Mouse (Mus musculus) kidney, adult 2 months (tissue): ENCODE measurements around the gene Nudt11. TPM values are rescaled to one million over a fixed set of nuclear protein-coding genes. Genes with fewer than 3 reads are reported as not detected.
"Not testable (repeated sequence)": the region's sequence is repeated elsewhere in the genome, so short reads cannot be mapped to it uniquely, and the experiment has no call there.

Experiments used
- DNase-seq: peaks from one replicate; pipeline ENCODE4 v3.0.0; 2021
- H3K27ac ChIP-seq: fragments of 200-500 bp; 2 replicates; pipeline ENCODE4 v1.5.1; 2012; ENCODE audit warnings: low read depth, low read length, control low read depth, inconsistent platforms; ENCODE audit not compliant: insufficient read depth
- H3K27me3 ChIP-seq: fragments of 200-500 bp; replicated peaks from 2 replicates; pipeline ENCODE4 v1.6.1; 2012; ENCODE audit warnings: mild to moderate bottlenecking, moderate library complexity, low read length, inconsistent platforms; ENCODE audit not compliant: control insufficient read depth, insufficient read depth
- H3K36me3 ChIP-seq: fragments of 200-500 bp; 2 replicates; pipeline ENCODE4 v1.6.1; 2012; ENCODE audit warnings: mild to moderate bottlenecking, moderate library complexity, low read length, inconsistent platforms; ENCODE audit not compliant: control insufficient read depth, insufficient read depth
- H3K4me1 ChIP-seq: fragments of 200-500 bp; 2 replicates; pipeline ENCODE4 v1.6.1; 2011; ENCODE audit warnings: low read length; ENCODE audit not compliant: control insufficient read depth, insufficient read depth
- H3K4me3 ChIP-seq: fragments of 200-500 bp; 2 replicates; pipeline ENCODE4 v1.5.1; 2011; ENCODE audit warnings: mild to moderate bottlenecking, low read depth, low read length, control low read depth; ENCODE audit not compliant: insufficient read depth
- CTCF ChIP-seq: fragments of 200-500 bp; conservative IDR thresholded peaks from 2 replicates; pipeline ENCODE4 v1.5.1; 2011; ENCODE audit warnings: low read depth, mild to moderate bottlenecking, control low read depth, low read length, moderate library complexity, mixed read lengths; ENCODE audit not compliant: insufficient read depth, insufficient read length
- POLR2A ChIP-seq: fragments of 200-500 bp; IDR thresholded peaks from one replicate; pipeline ENCODE4 v1.6.1; 2011; ENCODE audit warnings: low read depth, low read length, control low read depth
- WGBS: fragments of 180-500 bp; shearing (Covaris S2); methylation state at CpG from one replicate; pipeline ENCODE4 v1.1.7; 2018; 5-methylcytosine and 5-hydroxymethylcytosine counted together
- polyA plus RNA-seq: library from polyadenylated mRNA; depleted of rRNA; stranded (reverse); fragments of >200 nt; gene quantifications from 2 replicates; pipeline ENCODE4 v1.2.3, GENCODE M21; 2012; rRNA removed

The Nudt11 gene
- 0.84 TPM in 2 replicates for polyA plus RNA-seq

DNA sequence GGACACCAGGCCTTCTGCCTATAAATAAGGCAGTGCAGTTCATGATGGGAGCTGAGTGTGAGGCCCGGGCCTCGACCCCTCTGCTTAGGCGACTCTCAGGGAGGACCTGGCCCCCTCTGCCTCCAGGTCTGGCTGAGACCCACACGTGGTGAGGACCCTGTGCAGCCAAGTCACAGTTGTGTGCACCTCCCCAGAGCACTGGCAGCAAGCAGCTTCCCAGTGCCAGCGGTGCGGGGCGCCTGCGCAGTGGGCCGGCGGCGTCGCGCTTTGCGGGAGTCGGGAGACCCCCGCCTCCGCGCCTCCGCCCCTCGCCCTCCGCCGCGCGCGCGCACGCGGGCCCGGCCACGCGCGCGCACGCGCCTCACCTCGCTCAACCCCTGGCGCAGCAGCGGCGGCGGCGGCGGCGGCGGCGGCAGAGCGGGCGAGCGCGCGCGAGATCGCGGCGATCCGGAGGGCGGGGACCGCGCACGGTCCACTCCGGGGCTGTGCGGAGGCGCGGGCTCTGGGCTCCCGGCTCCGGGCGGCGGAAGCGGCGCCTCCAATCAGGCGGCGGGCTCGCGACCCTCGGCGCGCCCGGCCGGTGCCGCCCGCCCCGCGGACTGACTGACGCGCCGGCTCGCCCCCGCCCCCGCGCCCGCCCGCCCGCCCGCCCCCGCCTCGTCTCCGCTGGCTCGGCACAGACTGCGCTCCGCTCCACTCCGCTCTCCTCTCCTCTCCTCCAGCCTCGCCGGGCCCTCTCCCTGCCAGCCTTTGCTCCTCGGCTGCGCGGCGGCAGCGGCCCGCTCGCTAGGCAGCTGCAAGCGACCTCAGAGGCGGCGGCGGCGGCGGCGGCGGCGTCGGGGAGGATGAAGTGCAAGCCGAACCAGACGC lies at the start of gene Nudt11:
TSS of gene Nudt11 (plus strand) at position 388 of the 870 bp plus-strand sequence.
- DNase-seq = peak; percentile 2
- no CpG with 5 or more reads among the region's 121 CpGs for WGBS
- H3K27me3 ChIP-seq, H3K36me3 ChIP-seq, H3K4me1 ChIP-seq, H3K27ac ChIP-seq: not testable (repeated sequence)
- H3K4me3 ChIP-seq = peak within 1 kb of the TSS; percentile 31; the same call in 1 of the 2 replicates

DNA sequence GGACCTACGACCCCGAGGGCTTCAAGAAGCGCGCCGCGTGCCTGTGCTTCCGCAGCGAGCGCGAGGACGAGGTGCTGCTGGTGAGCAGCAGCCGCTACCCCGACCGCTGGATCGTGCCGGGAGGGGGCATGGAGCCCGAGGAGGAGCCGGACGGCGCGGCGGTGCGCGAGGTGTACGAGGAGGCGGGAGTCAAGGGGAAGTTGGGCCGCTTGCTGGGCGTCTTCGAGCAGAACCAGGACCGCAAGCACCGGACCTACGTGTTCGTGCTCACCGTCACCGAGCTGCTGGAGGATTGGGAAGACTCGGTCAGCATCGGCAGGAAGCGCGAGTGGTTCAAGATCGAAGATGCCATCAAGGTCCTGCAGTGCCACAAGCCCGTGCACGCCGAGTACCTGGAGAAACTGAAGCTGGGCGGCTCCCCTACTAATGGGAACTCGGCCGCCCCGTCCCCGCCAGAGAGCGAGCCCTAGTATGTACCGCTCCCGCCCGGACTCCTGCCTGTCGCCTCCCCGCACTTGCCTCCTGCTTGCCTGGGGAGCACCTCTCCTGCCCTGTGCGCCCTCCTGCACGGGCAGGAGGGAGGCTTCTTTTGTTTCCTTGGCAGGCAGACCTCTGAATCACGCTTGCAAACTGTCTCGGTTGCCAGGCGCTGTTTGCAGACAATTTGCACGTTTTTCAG lies 822 bp downstream of the Nudt11 start:
- H3K4me3 ChIP-seq = peak overlapping the region; percentile 31; the same call in 1 of the 2 replicates
- H3K36me3 ChIP-seq, H3K4me1 ChIP-seq, DNase-seq, H3K27me3 ChIP-seq, H3K27ac ChIP-seq: not testable (repeated sequence)
- WGBS = 0% methylated on average over 3 of the region's 60 CpGs

DNA sequence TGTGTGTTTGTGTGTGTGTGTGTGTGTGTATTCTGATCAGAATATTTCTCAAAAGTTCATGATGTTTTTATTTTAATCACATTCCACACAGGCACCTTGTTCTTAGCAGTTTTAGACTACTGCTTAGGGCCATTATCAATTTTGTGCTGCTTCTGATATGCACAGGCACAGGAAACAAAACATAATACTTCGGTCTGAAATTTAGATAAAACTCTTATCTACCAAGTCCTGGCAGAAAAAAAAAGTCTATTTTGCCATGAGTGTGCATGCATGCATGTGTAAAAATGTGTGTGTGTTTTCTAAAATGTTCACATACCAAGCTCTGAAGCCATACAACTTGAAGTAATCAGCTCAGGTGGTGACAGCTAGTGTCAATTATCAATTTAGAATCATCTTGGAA lies 14.3 kb downstream of the Nudt11 start:
- TF ChIP-seq CTCF = no peak
- TF ChIP-seq POLR2A = no peak

DNA sequence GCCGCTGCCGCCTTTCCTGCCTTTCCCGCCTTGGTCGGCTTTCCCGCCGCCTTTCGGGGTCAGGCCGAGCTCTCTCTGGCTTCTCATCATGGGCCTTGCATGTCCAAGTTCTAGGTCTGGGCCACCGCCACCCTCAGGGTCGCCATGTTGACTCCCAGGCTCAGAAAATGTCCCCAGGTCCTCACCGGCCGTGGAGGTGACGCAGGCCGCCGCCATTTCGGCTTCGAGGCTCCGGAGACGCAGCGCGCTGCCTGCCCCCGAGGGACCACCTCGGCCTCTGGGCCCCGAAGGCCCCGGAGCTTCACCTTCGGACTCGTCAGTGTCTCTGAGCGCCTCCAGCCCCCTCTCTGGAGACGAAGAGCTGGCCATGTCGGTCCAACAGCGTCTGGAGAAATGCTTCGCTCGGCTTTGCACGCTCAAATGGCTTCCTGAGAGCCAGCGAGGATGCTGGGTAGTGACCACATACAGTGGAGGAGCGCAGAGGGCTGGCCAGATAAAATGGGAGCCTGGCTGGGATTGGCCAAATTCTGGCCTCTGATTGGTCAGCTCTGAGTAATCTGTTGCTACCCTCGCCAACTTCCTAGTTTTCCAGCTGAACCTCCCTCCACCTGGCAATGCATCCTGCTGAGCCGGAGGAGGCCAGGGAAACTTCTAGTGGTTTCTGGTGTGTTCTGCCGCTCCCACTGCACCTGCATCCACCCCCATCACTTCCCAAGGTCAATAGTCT lies 35.9 kb downstream of the Nudt11 start, which contains the start of gene AU022751:
TSS of gene AU022751 (minus strand) at position 466 of the 727 bp plus-strand sequence.
- 92% methylated on average over 38 of the region's 39 CpGs for WGBS
- Histone ChIP-seq H3K27me3 (no peaks in the 10 kb centered on the region), H3K4me1 (no peaks in the 10 kb centered on the region), H3K36me3 (no peaks in the 10 kb centered on the region), H3K27ac (no peak within 1 kb of the TSS), H3K4me3 (no peak within 1 kb of the TSS)
- TF ChIP-seq CTCF (no peak), POLR2A (no peak)
- no peak for DNase-seq

More for the DNA sequence above, 14.3 kb downstream of the Nudt11 start:
- Histone ChIP-seq H3K27ac (no peak overlapping the region), H3K27me3 (no peaks in the 10 kb centered on the region), H3K4me3 (no peak overlapping the region), H3K4me1 (no peaks in the 10 kb centered on the region), H3K36me3 (no peaks in the 10 kb centered on the region)
- 82% methylated on average over 1 of the region's 1 CpGs for WGBS
- DNase-seq = no peak

DNA sequence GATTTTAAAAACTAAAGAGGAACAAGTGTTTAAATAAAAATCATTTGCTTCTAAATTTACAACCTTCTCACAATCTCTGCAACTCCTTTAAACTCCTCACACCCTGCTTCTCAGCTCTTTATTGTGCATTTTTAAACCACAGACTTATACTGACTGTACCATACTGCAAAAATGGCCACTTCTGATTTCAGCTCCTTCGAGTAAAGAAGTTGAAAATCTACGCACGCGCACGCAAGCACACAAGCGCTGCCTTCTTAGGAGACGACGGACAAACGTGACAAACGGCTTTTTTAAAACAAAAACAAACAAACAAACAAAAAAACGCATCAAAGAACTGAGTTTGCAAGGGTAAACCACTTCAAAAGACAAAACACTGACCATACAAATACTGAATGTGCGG lies 44.3 kb downstream of the Nudt11 start:
- 9% methylated on average over 12 of the region's 12 CpGs for WGBS
- Histone ChIP-seq H3K27me3 (no peaks in the 10 kb centered on the region), H3K36me3 (no peaks in the 10 kb centered on the region), H3K27ac (no peak overlapping the region), H3K4me1 (no peaks in the 10 kb centered on the region), H3K4me3 (no peak overlapping the region)
- TF ChIP-seq POLR2A (no peak), CTCF (no peak)
- DNase-seq = no peak

DNA sequence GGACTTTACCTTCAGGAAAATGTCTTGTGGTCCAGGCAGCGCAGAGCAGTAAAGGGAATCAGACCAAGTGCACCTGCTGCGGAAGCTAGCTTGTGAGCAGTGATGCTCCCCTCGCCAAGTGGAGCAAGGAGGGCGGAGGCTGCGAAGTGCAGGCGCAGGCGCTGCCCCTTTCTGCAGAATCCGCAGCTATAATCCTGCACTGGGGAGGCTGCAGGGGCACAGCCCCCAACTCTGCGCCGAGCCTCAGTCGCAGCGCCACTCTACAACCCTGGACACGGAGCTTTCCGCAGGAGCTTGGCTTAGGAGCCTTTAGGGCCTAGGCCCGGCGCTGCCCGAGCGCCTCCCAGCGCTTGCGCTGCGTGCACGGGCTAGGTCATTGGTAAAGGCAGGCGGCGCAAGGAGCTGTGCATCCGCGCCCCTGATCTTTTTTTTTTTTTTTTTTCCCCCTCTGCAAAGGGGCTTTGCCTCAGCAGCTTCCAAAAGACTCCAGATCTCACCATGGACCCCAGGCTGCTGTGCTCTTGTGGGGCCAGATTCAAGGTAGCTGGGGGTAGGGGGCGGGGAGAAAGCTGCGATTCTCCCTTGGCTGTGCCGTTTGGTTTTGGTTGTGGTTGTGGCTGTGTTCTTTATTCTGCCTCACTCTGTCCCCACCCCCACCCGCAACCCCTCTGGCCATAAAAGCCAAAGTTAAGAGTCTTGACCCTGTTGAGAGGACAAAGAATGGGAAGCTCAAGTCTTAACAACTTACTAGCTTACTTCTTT lies 44.9 kb downstream of the Nudt11 start:
- Histone ChIP-seq H3K4me1 (no peaks in the 10 kb centered on the region), H3K27me3 (no peaks in the 10 kb centered on the region), H3K36me3 (no peaks in the 10 kb centered on the region), H3K27ac (no peak overlapping the region), H3K4me3 (peak overlapping the region; percentile 37; the same call in 1 of the 2 replicates)
- 1% methylated on average over 30 of the region's 30 CpGs for WGBS
- TF ChIP-seq POLR2A (no peak), CTCF (no peak)
- DNase-seq = peak; percentile 3

Other genes starting within 250 kb of the Nudt11 start
- gene AU022751, start 36.0 kb downstream of the Nudt11 start, polyA plus RNA-seq = not detected in 2 replicates
- 0.41 and 0.86 TPM in 2 replicates for gene Nudt10, start 125.6 kb downstream of the Nudt11 start, polyA plus RNA-seq